Mouse (Mus musculus) limb, embryonic 13.5 days (tissue): ENCODE measurements at regions not wholly inside any gene's neighbourhood (a gene's known extent, or its start where the extent isn't known, plus 50 kb on each side); places are given as distances from the start of the nearest gene placed in this dataset.

Experiments used
- ATAC-seq: fragments of 200-750 bp; cut with Nextera tagmentation; 2 replicates; pipeline ENCODE4 v1.8.0; 2017; ENCODE audit warnings: low read depth, moderate number of reproducible peaks, moderate TSS enrichment; ENCODE audit not compliant: low FRiP score
- H3K27ac ChIP-seq: fragments of 300-500 bp; sonication (generic); 2 replicates; pipeline ENCODE4 v1.5.1; 2015; ENCODE audit warnings: inconsistent platforms, mild to moderate bottlenecking, moderate library complexity
- H3K27me3 ChIP-seq: fragments of 300-500 bp; sonication (generic); 2 replicates; pipeline ENCODE4 v1.6.1; 2015; ENCODE audit warnings: mild to moderate bottlenecking, inconsistent platforms
- H3K36me3 ChIP-seq: fragments of 300-500 bp; sonication (generic); 2 replicates; pipeline ENCODE4 v1.6.1; 2015; ENCODE audit warnings: inconsistent platforms, mild to moderate bottlenecking, moderate library complexity
- H3K4me1 ChIP-seq: fragments of 300-500 bp; sonication (generic); 2 replicates; pipeline ENCODE4 v1.6.1; 2015; ENCODE audit warnings: inconsistent platforms
- H3K4me2 ChIP-seq: fragments of 300-500 bp; sonication (generic); replicated peaks from 2 replicates; pipeline ENCODE4 v1.6.1; 2015; ENCODE audit warnings: inconsistent platforms, mild to moderate bottlenecking, moderate library complexity
- H3K4me3 ChIP-seq: fragments of 300-500 bp; sonication (generic); 2 replicates; pipeline ENCODE4 v1.5.1; 2015; ENCODE audit warnings: moderate library complexity, mild to moderate bottlenecking, inconsistent platforms
- H3K9ac ChIP-seq: fragments of 300-500 bp; sonication (generic); 2 replicates; pipeline ENCODE4 v1.6.1; 2015; ENCODE audit warnings: mild to moderate bottlenecking, inconsistent platforms
- H3K9me3 ChIP-seq: fragments of 300-500 bp; sonication (generic); 2 replicates; pipeline ENCODE4 v1.6.1; 2016; ENCODE audit warnings: inconsistent platforms
- WGBS: fragments of 180-500 bp; shearing (Covaris S2); methylation state at CpG from one replicate; pipeline ENCODE4 v1.1.7; 2015; 5-methylcytosine and 5-hydroxymethylcytosine counted together

- 82% methylated on average over 13 of the region's 13 CpGs for WGBS
- H3K9ac ChIP-seq: no peak overlapping the region
- H3K4me3 ChIP-seq: no peak overlapping the region
- H3K4me1 ChIP-seq: 0 out of 2 replicates have a peak, but pooled peaks cover 6% of the 10 kb centered on the region
- no peak for ATAC-seq
- H3K36me3 ChIP-seq: no peaks in the 10 kb centered on the region
- H3K27me3 ChIP-seq: no peaks in the 10 kb centered on the region
- H3K9me3 ChIP-seq: no peaks in the 10 kb centered on the region
- no peak overlapping the region for H3K4me2 ChIP-seq
- no peak overlapping the region for H3K27ac ChIP-seq
Observed at GRCm38 (mm10) chr2:44462619-44463329, 464.7 kb downstream of the Gtdc1 start.

- no peak overlapping the region for H3K4me3 ChIP-seq
- no peak overlapping the region for H3K9ac ChIP-seq
- H3K4me1 ChIP-seq: 0 out of 2 replicates have a peak, but pooled peaks cover 6% of the 10 kb centered on the region
- H3K36me3 ChIP-seq: no peaks in the 10 kb centered on the region
- no peak for ATAC-seq
- 62% methylated on average over 16 of the region's 16 CpGs for WGBS
- H3K9me3 ChIP-seq: no peaks in the 10 kb centered on the region
- no peak overlapping the region for H3K27ac ChIP-seq
- H3K27me3 ChIP-seq: no peaks in the 10 kb centered on the region
- H3K4me2 ChIP-seq: no peak overlapping the region
Observed at GRCm38 (mm10) chr2:44461289-44462250, 465.9 kb downstream of the Gtdc1 start.

GRCm38 (mm10) chr2:44449471-44449870, 478.0 kb downstream of the Gtdc1 start:
- Histone ChIP-seq H3K27me3 (no peaks in the 10 kb centered on the region), H3K9ac (no peak overlapping the region), H3K36me3 (no peaks in the 10 kb centered on the region), H3K4me2 (no peak overlapping the region), H3K9me3 (no peaks in the 10 kb centered on the region), H3K27ac (no peak overlapping the region), H3K4me3 (no peak overlapping the region), H3K4me1 (no peaks in the 10 kb centered on the region)
- no peak for ATAC-seq
